Mouse (Mus musculus) lung, postnatal 0 days (tissue): ENCODE measurements around the gene Dnajb7. TPM values are rescaled to one million over a fixed set of nuclear protein-coding genes. Genes with fewer than 3 reads are reported as not detected.

ENCODE experiments used
- ATAC-seq: fragments of 200-750 bp; cut with Nextera tagmentation; 2 replicates; pipeline ENCODE4 v1.8.0; 2017; ENCODE audit warnings: moderate library complexity
- DNase-seq: peaks from one replicate; pipeline ENCODE4 v3.0.0-alpha.2; 2016; ENCODE audit warnings: low spot score
- H3K27ac ChIP-seq: fragments of 300-500 bp; sonication (generic); 2 replicates; pipeline ENCODE4 v1.5.1; 2014; ENCODE audit warnings: antibody characterized with exemption, mild to moderate bottlenecking, low read length, mixed read lengths
- H3K27me3 ChIP-seq: fragments of 300-500 bp; sonication (generic); replicated peaks from 2 replicates; pipeline ENCODE4 v1.6.1; 2014; ENCODE audit warnings: low read length, mixed read lengths; ENCODE audit not compliant: insufficient read depth
- H3K36me3 ChIP-seq: fragments of 300-500 bp; sonication (generic); 2 replicates; pipeline ENCODE4 v1.6.1; 2014; ENCODE audit warnings: low read length, mixed read lengths; ENCODE audit not compliant: insufficient read depth
- H3K4me1 ChIP-seq: fragments of 300-500 bp; sonication (generic); 2 replicates; pipeline ENCODE4 v1.6.1; 2014; ENCODE audit warnings: antibody characterized with exemption, low read depth, low read length, mixed read lengths; ENCODE audit not compliant: insufficient read depth
- H3K4me2 ChIP-seq: fragments of 300-500 bp; sonication (generic); replicated peaks from 2 replicates; pipeline ENCODE4 v1.6.1; 2014; ENCODE audit warnings: low read depth, mild to moderate bottlenecking, low read length, moderate library complexity, mixed read lengths
- H3K4me3 ChIP-seq: fragments of 300-500 bp; sonication (generic); 2 replicates; pipeline ENCODE4 v1.5.1; 2014; ENCODE audit warnings: low read depth, low read length
- H3K9ac ChIP-seq: fragments of 300-500 bp; sonication (generic); replicated peaks from 2 replicates; pipeline ENCODE4 v1.6.1; 2014; ENCODE audit warnings: low read depth, mild to moderate bottlenecking
- H3K9me3 ChIP-seq: fragments of 300-500 bp; sonication (generic); 2 replicates; pipeline ENCODE4 v1.6.1; 2016; ENCODE audit warnings: low read length, mixed read lengths
- CTCF ChIP-seq: IDR thresholded peaks from 2 replicates; pipeline ENCODE4 v1.5.1; 2016; ENCODE audit warnings: antibody characterized with exemption, mild to moderate bottlenecking
- EP300 ChIP-seq: IDR thresholded peaks from 2 replicates; pipeline ENCODE4 v1.6.1; 2016; ENCODE audit warnings: antibody characterized with exemption, mild to moderate bottlenecking, control low read depth
- WGBS: fragments of 180-500 bp; shearing (Covaris S2); extraction: QIAGEN DNeasy Blood & Tissue Kit; methylation state at CpG from one replicate; pipeline ENCODE4 v1.1.7; 2014; 5-methylcytosine and 5-hydroxymethylcytosine counted together
- polyA plus RNA-seq: library from polyadenylated mRNA; unstranded; fragments of >200 nt; fragmentation: Nextera tagmentation; extraction: Ambion mirVana; gene quantifications from 2 replicates; pipeline ENCODE4 v1.2.1, GENCODE M21; 2015

The Dnajb7 gene
- polyA plus RNA-seq = 0.53 and 0.81 TPM in 2 replicates

- H3K9me3 ChIP-seq = no peaks in the 10 kb centered on the region
- TF ChIP-seq EP300 = no peak
- no peak for TF ChIP-seq CTCF
- H3K36me3 ChIP-seq = no peaks in the 10 kb centered on the region
- DNase-seq (no peak), ATAC-seq (no peak)
- H3K27me3 ChIP-seq = no peaks in the 10 kb centered on the region
- H3K27ac ChIP-seq = no peak within 1 kb of the TSS
- H3K9ac ChIP-seq = no peak within 1 kb of the TSS
- no peak within 1 kb of the TSS for H3K4me3 ChIP-seq
- 94% methylated on average over 1 of the region's 1 CpGs for WGBS
- no peaks in the 10 kb centered on the region for H3K4me1 ChIP-seq
- no peak within 1 kb of the TSS for H3K4me2 ChIP-seq
Observed at GRCm38 (mm10) chr15:81408199-81408598, at the start of gene Dnajb7. Gene Dnajb7 (minus strand): TSS chr15:81408299.

- Histone ChIP-seq H3K9me3 (no peaks in the 10 kb centered on the region), H3K4me3 (no peak overlapping the region), H3K4me2 (no peak overlapping the region), H3K27ac (no peak overlapping the region), H3K27me3 (no peaks in the 10 kb centered on the region), H3K36me3 (peaks cover 11% of the 10 kb centered on the region), H3K9ac (no peak overlapping the region), H3K4me1 (no peaks in the 10 kb centered on the region)
- peak; percentile 92 for TF ChIP-seq CTCF
- TF ChIP-seq EP300 = no peak
- ATAC-seq (peak; percentile 70), DNase-seq (peak; percentile 85)
- 48% methylated on average over 3 of the region's 3 CpGs for WGBS
Observed at GRCm38 (mm10) chr15:81448463-81448862, 40.4 kb upstream of the Dnajb7 start.

- no peak for TF ChIP-seq CTCF
- no peak for TF ChIP-seq EP300
- H3K4me1 ChIP-seq = no peaks in the 10 kb centered on the region
- ATAC-seq = no peak
- DNase-seq = no peak
- no peak overlapping the region for H3K9ac ChIP-seq
- no peak overlapping the region for H3K27ac ChIP-seq
- H3K9me3 ChIP-seq = no peaks in the 10 kb centered on the region
- H3K36me3 ChIP-seq = no peaks in the 10 kb centered on the region
- no peak overlapping the region for H3K4me3 ChIP-seq
- no peak overlapping the region for H3K4me2 ChIP-seq
- H3K27me3 ChIP-seq = no peaks in the 10 kb centered on the region
Observed at GRCm38 (mm10) chr15:81439236-81439635, 31.1 kb upstream of the Dnajb7 start.

- H3K27me3 ChIP-seq = no peaks in the 10 kb centered on the region
- H3K36me3 ChIP-seq = no peaks in the 10 kb centered on the region
- no peak overlapping the region for H3K9ac ChIP-seq
- H3K4me3 ChIP-seq = no peak overlapping the region
- TF ChIP-seq CTCF (no peak), EP300 (no peak)
- H3K4me2 ChIP-seq = no peak overlapping the region
- ATAC-seq = no peak
- no peak for DNase-seq
- 95% methylated on average over 1 of the region's 1 CpGs for WGBS
- H3K4me1 ChIP-seq = no peaks in the 10 kb centered on the region
- H3K9me3 ChIP-seq = no peaks in the 10 kb centered on the region
- no peak overlapping the region for H3K27ac ChIP-seq
Observed at GRCm38 (mm10) chr15:81438345-81438744, 30.2 kb upstream of the Dnajb7 start.

GRCm38 (mm10) chr15:81431195-81431594 lies 23.1 kb upstream of the Dnajb7 start:
- Histone ChIP-seq H3K27ac (no peak overlapping the region), H3K36me3 (peaks cover 19% of the 10 kb centered on the region; the same call in 1 of the 2 replicates), H3K9me3 (no peaks in the 10 kb centered on the region), H3K4me2 (no peak overlapping the region), H3K9ac (no peak overlapping the region), H3K27me3 (no peaks in the 10 kb centered on the region), H3K4me1 (no peaks in the 10 kb centered on the region), H3K4me3 (no peak overlapping the region)
- TF ChIP-seq EP300 (no peak), CTCF (no peak)
- WGBS = 95% methylated on average over 1 of the region's 1 CpGs
- DNase-seq (no peak), ATAC-seq (no peak)

- ATAC-seq (no peak), DNase-seq (no peak)
- H3K4me3 ChIP-seq = no peak overlapping the region
- H3K9me3 ChIP-seq = no peaks in the 10 kb centered on the region
- H3K4me1 ChIP-seq = no peaks in the 10 kb centered on the region
- no peaks in the 10 kb centered on the region for H3K27me3 ChIP-seq
- H3K9ac ChIP-seq = no peak overlapping the region
- TF ChIP-seq CTCF = no peak
- TF ChIP-seq EP300 = no peak
- H3K27ac ChIP-seq = no peak overlapping the region
- WGBS = 83% methylated on average over 2 of the region's 2 CpGs
- H3K36me3 ChIP-seq = peaks cover 19% of the 10 kb centered on the region; the same call in 1 of the 2 replicates
- H3K4me2 ChIP-seq = no peak overlapping the region
Observed at GRCm38 (mm10) chr15:81427947-81428346, 19.8 kb upstream of the Dnajb7 start.

GRCm38 (mm10) chr15:81425311-81425710 lies 17.2 kb upstream of the Dnajb7 start:
- Histone ChIP-seq H3K4me1 (no peaks in the 10 kb centered on the region), H3K27ac (no peak overlapping the region), H3K9ac (no peak overlapping the region), H3K4me2 (no peak overlapping the region), H3K36me3 (peaks cover 10% of the 10 kb centered on the region; the same call in 1 of the 2 replicates), H3K9me3 (no peaks in the 10 kb centered on the region), H3K27me3 (no peaks in the 10 kb centered on the region), H3K4me3 (no peak overlapping the region)
- no peak for TF ChIP-seq CTCF
- 84% methylated on average over 3 of the region's 3 CpGs for WGBS
- no peak for ATAC-seq
- DNase-seq = no peak
